Mouse (Mus musculus) layer of hippocampus, adult 2 months (tissue): ENCODE measurements around the gene Il22. TPM values are rescaled to one million over a fixed set of nuclear protein-coding genes. Genes with fewer than 3 reads are reported as not detected.
"Not testable (repeated sequence)": the region's sequence is repeated elsewhere in the genome, so short reads cannot be mapped to it uniquely, and the experiment has no call there.

Source experiments
- DNase-seq, 2 experiments: peaks; one replicate each; pipeline ENCODE4 v3.0.0; 2022; ENCODE audit warnings: low spot score in 2 of 2
- H3K27ac ChIP-seq: fragments of 200-600 bp; 2 replicates; pipeline ENCODE4 v1.8.1; 2022
- H3K4me3 ChIP-seq: fragments of 200-600 bp; 2 replicates; pipeline ENCODE4 v1.8.1; 2022; ENCODE audit warnings: mild to moderate bottlenecking
- CTCF ChIP-seq: fragments of 200-600 bp; conservative IDR thresholded peaks from 2 replicates; pipeline ENCODE4 v1.8.1; 2022; ENCODE audit warnings: antibody characterized with exemption, mild to moderate bottlenecking, moderate library complexity
- long read RNA-seq, 2 experiments: library from polyadenylated mRNA; stranded (forward); transcript quantifications; one replicate each; pipeline ENCODE4 v2.0.0; 2021; ENCODE audit warnings: borderline mapping rate in 2 of 2
- total RNA-seq, 2 experiments: library from RNA; stranded (reverse); gene quantifications; 2 replicates each; pipeline ENCODE4 v1.2.3; 2021

The Il22 gene
- total RNA-seq = not detected
- long read RNA-seq, experiment 1 = 0 reads
- long read RNA-seq, experiment 2 = 0 reads

DNA sequence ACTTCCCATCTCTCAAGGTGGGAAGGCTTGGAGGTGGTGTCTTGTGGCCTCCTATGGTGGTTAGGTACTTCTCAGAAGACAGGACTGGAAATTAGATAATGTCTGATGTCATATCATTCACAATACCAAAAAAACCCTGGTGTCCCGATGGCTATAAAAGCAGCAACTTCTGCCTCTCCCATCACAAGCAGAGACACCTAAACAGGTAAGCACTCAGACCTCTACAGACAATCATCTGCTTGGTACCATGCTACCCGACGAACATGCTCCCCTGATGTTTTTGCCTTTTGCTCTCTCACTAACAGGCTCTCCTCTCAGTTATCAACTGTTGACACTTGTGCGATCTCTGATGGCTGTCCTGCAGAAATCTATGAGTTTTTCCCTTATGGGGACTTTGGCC is at the start of gene Il22:
Gene Il22, plus strand, starts transcription at position 301 of the 400 bp plus-strand sequence.
- no peak for TF ChIP-seq CTCF
- H3K27ac ChIP-seq = no peak within 1 kb of the TSS
- DNase-seq = no peak
- no peak within 1 kb of the TSS for H3K4me3 ChIP-seq

DNA sequence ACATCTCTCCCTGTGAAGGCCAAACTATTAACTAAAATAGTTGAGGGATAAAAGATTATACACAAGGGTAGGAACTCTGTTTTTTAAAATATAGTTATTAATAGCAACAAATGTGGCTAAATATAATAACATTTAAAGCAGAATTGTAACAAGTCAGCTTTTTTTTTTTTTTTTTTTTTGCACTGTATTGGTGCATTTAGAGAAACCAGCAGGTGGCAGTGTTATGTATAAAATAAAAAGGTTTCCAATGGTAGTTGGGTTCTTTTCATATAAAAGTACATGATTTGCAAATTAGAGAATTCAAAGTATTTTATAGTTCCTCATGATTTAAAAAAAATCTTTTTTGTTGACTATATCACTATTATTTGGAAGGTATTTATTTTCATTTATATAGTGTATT is 48.8 kb upstream of the Il22 start:
- DNase-seq = no peak
- Histone ChIP-seq H3K27ac (no peak overlapping the region), H3K4me3 (no peak overlapping the region)
- TF ChIP-seq CTCF = peak; percentile 78

DNA sequence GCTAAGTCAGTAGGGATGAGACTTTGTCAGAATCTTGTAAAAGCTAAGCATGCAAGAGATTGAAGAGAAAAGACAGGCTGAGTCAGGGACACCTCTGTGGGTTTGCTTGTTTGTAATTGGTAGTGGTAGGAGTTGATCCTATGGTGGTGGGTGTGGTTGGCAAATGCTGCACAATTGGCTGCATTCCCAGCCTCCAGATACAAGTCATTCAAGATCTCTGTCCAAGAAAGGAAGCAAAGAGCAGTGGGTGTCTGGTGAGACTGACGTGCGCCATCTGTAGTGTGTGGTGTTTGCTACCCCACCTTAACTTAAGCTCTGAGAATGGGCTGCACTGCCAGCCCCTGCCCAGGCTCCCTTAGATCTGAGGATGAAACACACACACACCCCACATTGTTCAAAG is 43.6 kb upstream of the Il22 start:
- Histone ChIP-seq H3K4me3 (no peak overlapping the region), H3K27ac (no peak overlapping the region)
- no peak for TF ChIP-seq CTCF
- peak; percentile 44 to 74 for DNase-seq

DNA sequence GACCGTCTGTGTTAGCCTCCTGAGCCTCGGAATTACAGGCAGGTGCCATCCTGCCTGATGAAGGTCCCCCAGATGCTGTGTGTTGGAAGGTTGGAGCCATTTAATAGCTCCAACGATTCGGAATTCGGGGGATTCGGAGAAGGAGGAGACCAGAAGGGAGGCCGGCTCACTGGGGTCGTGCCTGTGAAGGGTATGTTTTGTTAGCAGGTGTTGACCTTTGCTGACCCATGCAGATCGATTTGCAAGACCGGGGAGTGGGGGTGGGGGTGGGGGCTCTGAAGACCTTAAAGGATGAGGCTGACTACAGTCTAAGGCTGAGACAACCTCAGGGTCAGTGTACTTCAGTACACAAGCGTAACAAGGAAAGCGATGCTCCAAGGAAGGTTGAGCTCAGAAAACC is 35.5 kb upstream of the Il22 start:
- no peak for TF ChIP-seq CTCF
- Histone ChIP-seq H3K4me3 (no peak overlapping the region), H3K27ac (no peak overlapping the region)
- DNase-seq = no peak

DNA sequence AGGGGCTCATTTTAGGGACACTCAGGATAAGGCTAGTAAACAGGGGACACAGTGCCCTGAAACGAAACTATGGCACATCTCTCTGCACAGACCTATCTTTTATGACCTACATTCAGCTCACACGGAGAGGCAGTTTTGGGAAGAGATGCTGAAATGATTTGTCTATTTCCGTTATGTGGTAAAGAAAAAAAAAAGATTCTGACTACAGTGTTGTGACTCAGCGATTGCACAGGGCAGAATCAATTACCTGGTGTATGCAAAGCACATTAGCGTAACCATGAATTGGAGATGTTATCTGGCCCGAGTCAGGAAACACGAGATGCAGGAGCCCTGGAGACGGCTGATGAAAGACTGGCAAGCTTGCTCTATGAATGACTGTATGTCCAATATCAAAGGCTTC is 32.3 kb upstream of the Il22 start:
- H3K4me3 ChIP-seq = no peak overlapping the region
- no peak overlapping the region for H3K27ac ChIP-seq
- no peak for DNase-seq
- TF ChIP-seq CTCF = no peak

DNA sequence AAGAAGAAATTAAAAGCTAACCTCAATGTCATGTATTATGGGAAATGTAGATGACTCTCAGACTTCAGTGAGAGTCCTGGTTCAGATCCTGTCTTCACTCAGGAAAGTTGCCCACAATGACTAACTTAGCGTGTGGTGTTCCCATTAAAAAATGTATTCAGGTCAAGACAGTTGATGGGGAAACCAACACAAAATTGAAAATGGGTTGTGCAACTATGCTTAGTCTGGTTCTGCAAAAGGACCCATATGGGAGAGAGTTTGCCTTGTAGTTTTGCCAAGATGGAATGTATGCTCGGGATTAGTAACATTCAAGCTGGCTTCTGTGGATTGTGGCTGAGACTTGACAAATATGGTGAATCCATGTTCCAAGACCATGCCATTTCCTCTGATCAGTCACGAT is 31.9 kb upstream of the Il22 start:
- H3K27ac ChIP-seq = no peak overlapping the region
- peak in 1 of 2 experiments; percentile 5 for DNase-seq
- no peak for TF ChIP-seq CTCF
- no peak overlapping the region for H3K4me3 ChIP-seq

DNA sequence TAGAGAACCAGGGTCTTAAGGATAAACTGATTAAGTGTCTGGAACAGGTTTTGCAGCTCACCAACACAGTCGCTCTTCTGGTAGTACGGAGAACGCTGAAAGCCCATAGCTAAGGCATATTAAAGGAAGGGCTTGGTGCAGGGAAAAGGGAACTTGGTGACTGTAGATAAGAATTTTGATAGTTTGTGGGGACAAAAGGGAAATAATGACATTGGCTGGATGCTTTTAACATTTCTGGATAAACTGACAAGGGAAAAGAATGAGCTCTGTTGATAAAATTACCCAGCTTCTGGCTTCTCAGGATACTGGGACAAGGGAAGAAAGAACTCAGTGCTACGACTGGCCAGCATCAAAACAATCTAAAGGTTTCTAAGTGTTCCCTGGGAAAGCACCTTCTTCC is 29.2 kb upstream of the Il22 start:
- not testable (repeated sequence) for H3K4me3 ChIP-seq, DNase-seq, H3K27ac ChIP-seq

DNA sequence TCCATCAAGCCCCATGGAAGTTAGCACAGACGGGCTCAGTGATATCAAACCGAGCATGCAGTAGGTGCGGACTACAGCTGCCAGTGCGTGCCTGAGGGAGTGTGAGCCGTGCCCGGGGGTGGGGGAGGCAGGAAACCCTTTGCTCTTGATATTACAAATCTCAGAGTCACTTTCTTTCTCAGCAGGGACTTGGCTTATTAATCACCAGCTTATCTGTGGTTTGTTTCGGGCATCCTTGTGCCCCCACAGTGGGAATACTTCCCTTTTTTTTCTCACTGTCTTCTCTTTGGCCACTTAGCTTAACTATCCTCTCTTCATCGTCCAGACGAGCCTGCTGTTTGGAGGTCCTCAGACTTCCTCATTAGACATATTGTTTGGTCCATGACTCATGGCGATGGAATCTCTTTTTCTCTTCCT is 26.0 kb upstream of the Il22 start:
- DNase-seq = no peak
- no peak overlapping the region for H3K27ac ChIP-seq
- H3K4me3 ChIP-seq = no peak overlapping the region
- TF ChIP-seq CTCF = no peak

DNA sequence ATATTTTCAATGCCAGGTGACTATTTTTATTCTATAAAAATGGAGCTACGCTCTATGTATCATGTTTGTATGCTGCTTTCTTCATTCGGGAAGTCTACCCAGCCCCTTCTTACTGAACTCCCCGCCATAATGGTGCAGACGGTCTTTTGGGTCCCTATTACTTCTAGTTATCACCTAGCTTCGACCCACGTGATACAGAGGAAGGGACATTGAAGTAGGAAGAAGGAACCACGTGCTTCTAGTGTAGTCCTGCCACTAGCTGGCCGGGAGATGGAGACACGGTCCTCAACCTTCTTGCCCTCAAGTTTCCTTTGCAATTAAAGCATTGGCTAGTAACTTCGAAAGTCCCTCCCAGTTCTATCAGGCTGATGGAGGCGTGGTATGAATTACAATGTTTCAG is 25.5 kb upstream of the Il22 start:
- DNase-seq = no peak
- H3K4me3 ChIP-seq = no peak overlapping the region
- TF ChIP-seq CTCF = no peak
- no peak overlapping the region for H3K27ac ChIP-seq

DNA sequence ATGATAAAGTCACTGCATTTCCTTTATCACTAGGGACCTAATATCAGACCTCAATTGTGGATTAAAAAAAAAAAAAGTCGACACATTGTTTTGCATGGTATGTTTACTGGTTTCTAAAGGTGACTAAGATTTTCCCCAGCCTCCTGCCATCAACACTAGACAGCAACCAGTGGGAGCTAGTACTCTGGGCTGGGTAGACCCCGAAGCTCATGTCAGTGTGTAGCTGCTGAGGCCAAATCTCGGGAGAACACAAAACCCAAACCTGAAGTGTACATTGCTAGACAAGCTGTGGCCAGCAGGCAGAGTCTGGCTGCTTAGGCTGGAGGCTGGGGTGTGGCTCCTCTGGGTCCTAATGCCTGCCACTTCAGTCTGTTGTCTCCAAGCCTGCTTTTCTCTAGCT is 9.6 kb upstream of the Il22 start:
- not testable (repeated sequence) for H3K4me3 ChIP-seq, H3K27ac ChIP-seq, DNase-seq

DNA sequence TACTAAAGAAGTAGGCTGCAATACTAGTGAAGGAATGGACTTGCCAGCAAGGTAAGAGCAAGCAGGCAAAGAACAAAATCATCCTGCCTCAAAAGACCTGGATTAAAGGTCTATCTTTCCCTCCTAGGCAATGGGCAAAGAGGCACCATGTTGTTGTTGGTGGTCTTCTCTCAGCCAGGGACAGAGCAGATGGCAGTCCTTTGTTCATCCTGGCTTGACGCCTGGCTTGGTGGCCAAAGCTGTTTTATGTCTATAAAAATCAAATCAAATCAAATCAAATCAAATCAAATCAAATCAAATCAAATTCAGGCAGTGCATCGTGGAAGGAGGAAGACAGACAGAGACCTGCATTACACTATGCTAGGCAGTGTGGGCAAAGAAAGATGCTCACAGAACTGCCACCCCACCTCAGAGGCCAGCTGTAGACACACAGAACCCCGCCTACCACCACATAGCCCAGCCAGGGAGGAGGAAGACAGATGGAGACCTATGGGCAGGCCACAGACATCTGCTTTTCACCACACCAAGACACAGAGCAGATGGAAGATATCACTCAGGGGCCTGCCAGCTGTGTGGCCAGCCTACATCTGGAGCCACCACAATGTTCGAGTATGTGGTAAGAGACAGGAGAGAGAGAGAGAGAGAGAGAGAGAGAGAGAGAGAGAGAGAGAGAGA is 11.1 kb downstream of the Il22 start:
- not testable (repeated sequence) for DNase-seq, H3K27ac ChIP-seq, H3K4me3 ChIP-seq

DNA sequence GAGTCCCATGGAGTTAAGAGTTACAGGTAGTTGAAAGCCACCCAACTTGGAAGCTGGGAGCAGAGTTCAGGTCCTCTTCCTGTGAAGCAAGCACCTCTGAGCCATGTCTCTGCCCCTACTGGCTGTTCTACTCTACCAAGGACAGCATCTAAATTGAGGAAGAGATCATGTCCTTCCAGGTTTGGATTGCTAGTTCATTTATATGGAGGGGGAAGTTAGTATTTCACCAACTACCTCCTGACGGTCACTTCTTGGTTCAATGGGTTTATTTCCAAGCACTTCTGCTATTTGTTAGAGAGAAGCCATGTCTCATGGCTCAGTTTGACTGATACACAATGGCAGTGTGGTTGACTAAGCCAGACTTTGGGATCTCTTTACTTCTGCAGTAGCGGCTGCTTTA is 22.9 kb downstream of the Il22 start:
- DNase-seq, H3K4me3 ChIP-seq, H3K27ac ChIP-seq: not testable (repeated sequence)

DNA sequence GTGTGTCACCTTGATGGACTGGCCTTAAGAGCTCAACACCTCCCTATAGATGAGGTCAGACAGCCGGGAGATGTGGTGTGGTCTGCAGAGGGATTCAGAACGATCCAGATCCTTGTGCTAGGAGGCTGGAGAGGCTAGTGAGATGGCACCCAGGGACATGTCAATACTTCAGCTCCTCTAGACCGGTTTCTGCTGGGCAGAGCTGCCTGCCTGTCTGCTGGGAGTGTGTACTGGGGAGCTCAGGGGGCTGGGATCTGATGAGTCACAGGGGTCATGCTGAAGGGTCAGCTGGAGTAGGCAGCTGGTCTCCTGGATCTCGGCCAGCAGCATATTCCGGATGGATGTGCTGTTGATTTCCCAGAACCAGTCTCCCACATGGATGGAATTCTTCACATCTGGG is 27.9 kb downstream of the Il22 start:
- not testable (repeated sequence) for H3K27ac ChIP-seq, DNase-seq, H3K4me3 ChIP-seq

DNA sequence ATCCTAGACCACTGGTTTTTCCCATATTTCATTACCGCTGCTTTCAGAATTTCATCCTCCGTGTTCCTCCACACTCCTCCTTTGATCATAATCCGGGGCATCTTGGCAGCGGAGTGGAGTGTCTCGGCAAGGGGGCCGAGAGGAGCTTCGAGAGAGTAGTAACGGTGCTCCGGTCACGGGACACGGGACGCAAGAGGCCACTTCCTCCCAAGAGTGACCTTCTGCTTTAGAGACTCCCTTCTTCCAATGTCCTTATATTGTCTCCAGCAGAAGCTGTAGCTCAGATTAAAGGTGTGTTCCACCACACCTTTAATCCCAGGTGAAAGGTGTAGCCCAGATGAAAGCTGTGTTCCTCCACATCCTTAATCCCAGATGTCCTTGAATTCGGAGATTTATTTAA is 35.9 kb downstream of the Il22 start, which contains the start of gene Gm32717:
Gene Gm32717, minus strand, starts transcription at position 101 of the 400 bp plus-strand sequence.
- H3K27ac ChIP-seq, H3K4me3 ChIP-seq, DNase-seq: not testable (repeated sequence)

DNA sequence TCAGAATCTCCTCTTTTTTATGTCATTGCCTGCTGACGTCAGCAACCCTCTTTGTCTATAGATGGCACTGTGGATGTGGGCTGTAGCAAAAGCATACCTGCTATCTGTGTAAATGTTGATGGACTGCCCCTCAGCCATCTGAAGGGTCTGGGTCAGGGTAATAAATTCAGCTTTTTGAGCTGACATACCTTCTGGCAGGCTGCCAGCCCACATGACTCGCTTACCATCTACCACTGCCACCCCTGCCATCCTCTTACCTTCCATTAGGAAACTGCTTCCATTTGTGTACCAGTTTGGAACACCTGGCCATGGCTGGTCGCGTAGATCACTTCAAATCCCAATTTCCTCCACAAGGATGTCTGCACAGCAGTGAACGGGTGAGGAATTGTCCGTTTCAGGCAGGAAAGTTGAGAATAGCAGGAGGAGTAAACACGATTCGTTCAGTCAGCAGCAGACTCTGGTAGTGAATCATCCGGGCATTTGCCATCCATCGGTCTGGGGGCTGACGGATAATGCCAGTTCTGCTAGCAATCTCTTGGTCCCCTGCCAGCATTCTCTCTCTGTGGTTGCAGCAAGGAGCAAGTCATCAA is 44.4 kb downstream of the Il22 start:
- not testable (repeated sequence) for H3K4me3 ChIP-seq, H3K27ac ChIP-seq
- DNase-seq = peak; percentile 10 to 42
